Mouse (Mus musculus) ES-Bruce4 (cell line): ENCODE data around the gene Aqr.

Experiments
- CTCF ChIP-seq: IDR thresholded peaks from one replicate; pipeline ENCODE4 v1.8.1; 2011; ENCODE audit warnings: low read depth, low read length
- POLR2A ChIP-seq: IDR thresholded peaks from one replicate; pipeline ENCODE4 v1.8.1; 2011; ENCODE audit warnings: low read length; ENCODE audit not compliant: insufficient read depth

DNA sequence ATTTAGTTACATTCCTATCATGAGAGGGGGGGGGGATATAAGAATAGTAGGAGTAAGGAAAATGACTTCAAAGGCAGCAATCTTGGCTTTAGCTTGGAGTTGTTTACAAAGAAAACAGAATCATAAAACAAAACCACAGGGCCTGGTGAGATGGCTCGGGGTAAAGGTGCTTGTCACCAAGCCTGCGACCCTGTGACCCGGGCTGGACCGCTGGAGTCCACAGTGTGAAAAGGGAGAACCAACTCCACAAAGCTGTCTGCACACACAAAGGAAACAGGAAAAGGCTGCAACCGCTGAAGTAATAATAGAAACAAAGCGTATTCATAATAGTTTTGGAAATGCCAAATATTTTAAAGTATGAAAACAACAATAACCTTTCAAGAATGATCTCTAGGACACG lies 67.4 kb downstream of the Aqr start:
- no peak for TF ChIP-seq CTCF
- no peak for TF ChIP-seq POLR2A
